Mouse (Mus musculus): ENCODE results near the gene Tbc1d10a.

The Tbc1d10a gene

DNA sequence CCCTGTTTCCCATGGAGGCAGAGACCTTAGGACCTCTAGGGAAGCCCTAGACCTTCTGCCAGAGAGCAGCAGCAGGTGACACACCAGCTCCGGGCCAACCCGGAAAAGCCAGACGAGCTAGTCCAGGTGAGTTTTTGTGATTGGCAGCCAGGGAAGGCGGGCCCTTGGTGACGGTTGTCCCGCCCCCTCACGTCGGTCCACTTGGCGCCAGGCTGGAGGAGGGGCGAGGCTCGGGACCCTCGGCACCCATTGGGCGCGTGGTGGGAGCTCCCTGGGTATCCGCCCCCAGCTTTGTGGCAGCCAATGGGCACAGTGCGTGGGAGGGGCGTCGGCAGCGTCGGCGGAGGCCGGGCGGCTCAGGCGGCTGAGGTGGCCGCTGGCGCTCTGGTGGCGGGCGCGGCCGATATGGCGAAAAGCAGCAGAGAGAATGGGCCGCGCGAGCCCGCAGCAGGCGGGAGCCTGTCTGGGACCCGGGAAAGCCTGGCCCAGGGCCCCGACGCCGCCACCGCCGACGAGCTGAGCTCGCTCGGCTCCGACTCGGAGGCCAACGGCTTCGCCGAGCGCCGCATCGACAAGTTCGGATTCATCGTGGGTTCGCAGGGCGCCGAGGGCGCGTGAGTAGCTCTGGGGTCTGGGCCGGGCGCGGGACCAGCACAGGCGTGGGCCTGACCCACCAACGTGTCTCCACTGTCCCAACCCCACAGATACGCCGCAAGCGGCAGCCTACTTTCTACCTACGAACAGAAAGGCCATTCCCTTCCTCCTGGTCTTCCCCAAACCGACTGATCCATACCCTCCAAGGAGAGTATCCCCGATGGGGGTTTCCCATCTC lies at the start of gene Tbc1d10a:
Gene Tbc1d10a, plus strand, starts transcription at position 304 of the 832 bp plus-strand sequence.
- in situ Hi-C loops (cut with MboI; ENCODE audit: low sequenced_read_pairs): no loop called here

DNA sequence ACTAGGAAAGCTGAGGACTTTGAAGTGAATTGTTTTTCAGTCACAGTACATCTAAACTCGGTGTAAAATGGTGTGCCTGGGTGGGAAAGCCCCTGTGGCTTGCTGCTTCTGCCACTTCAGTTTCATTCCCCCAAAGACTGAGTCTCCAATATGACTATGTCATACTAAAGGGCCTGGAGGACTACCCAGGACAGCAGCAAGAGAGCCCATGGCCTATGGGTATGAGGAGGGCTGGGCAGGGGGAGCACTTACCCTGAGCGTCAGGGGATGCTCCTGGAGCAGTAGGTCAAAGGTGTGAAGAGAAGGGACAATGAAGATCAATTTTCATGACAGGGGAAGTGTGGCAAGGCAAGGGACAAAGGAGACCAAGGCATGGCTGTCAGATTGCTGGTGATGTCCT lies 47.6 kb upstream of the Tbc1d10a start:
- in situ Hi-C loops (cut with MboI; ENCODE audit: low sequenced_read_pairs): loop anchor here (5.0 kb wide), 1 partner anchor 68 kb away; no protein-coding TSS in a partner anchor

DNA sequence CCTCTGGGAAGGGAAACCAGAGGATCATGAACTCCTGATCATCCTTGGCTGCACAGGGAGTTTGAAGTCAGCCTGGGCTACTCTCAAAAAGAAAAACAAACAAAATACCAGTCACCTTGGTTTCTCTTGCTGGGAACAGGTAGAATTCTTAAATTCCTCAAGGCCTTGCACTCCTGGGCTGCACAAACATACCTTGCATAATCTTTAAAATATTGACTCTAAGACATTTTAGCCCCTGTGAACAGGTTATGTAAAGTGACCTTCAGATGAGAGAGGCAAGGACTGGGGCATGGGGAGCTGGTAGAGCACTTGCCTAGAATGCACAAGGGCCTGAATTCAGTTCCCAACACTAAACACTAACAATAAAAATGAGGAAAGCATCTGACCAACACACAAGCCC lies 45.1 kb upstream of the Tbc1d10a start:
- in situ Hi-C loops (cut with MboI; ENCODE audit: low sequenced_read_pairs): no loop called here

DNA sequence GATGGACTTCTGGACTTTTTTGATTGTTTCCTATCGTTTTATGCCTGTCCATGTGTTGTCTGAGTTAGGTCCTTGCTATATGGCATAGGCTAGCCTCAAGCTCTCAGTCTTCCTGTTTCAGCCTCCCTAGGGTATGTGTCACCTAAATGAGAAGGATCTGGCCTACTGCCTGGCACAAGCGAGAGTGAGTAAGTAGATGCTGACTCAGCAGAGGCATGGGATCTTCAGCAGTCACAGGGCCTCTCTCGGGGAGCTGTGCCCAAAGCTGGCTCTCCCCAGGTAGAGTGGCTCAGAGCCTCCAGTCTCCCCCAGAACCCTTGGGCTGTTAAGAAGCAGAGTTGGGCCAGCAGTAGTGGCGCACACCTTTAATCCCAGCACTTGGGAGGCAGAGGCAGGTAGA lies 44.2 kb upstream of the Tbc1d10a start:
- in situ Hi-C loops (cut with MboI; ENCODE audit: low sequenced_read_pairs): no loop called here

DNA sequence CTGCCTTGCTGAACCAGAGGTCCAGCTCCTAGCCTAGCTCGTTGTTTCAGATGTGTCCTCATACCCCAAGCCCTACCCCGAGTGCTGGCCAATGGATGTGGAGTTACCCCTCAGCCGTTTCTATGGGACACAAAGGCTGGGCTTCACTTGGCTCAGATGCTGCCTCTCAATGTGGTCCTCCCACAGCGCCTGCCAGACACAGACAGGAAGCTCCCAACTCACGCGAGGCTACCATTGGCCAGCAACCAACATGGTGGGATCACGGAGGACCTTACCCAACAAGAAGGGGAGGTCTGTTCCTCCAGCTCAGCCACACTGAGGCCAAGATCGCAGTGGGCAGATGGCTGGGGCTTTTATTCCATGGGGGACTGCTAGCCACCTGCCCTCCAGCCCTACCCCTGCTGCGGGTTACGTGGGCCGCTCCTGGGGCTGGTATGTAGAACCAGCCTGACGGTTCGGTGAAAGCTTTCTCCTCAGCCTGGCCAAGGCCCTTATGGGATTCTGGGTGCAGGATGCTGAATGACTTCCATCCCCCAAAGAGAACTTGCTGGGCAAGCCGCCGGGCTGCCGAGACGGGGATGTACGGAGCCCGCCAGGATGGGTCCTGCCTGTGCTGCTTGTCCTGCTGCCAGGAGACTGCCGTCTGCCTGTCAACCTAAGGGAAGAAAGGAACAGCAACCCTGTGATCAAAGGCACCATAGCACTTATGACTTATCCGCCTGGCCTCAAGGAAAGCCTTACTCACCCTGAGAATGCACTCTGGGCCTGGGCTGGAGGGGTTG lies 43.1 kb upstream of the Tbc1d10a start:
- in situ Hi-C loops (cut with MboI; ENCODE audit: low sequenced_read_pairs): no loop called here

DNA sequence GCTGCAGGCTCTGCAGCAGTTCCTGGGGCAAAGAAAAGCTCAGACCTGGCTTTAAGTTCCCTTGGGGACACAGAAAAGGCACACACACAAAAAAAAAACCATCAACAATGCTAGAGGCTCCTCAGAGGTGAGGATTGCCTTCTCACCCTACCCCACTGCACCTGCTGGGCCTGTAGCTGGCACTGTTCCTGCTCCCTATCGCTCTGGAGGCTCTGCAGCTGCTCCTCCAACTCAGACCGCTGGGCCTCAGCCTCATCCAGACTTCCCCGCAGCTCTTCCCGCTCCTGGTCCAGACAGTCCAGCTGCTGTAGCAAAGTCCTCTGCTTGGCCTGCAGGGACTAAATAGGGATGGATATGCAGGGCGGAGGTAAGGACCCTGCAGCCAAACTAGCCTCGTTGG lies 40.2 kb upstream of the Tbc1d10a start:
- in situ Hi-C loops (cut with MboI; ENCODE audit: low sequenced_read_pairs): no loop called here

DNA sequence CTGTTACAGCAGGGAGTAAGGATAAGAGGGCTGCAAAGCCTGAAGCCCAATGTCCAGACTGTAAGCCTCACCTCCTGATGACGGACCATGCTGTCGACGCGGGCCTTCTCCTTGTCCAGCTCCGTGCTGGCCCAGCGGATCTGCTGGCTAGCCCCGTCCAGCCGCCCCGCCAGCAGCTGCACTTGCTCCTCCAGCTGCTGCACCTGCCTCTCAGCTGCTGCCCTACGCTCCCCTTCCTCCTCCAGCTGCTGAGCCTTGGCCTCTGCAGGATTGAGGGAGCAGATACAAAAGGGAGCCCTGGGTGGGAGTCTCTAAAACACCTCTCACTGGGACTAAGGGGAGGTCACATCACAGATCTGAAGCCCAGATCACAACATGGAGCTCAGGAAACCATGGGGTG lies 39.5 kb upstream of the Tbc1d10a start:
- in situ Hi-C loops (cut with MboI; ENCODE audit: low sequenced_read_pairs): no loop called here

DNA sequence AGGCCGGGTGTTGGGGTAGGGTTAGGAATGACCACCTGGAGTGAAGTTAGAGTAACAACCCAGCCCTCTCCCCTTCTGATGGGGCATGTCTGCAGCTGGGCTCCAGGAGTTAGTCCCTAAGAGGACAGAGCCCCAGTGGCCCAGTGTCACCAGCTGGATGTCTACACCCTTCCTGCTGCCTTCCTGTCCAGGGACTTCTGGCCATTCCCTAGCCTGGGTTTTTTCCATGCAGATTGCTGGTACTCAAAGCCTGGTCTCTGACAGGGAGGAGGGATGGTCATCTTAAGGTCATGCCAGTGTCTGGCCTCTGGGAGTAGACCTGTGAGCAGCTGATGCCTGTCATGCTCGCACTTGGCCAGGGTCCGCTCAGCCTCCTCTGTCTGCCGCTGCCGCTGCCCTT lies 38.5 kb upstream of the Tbc1d10a start:
- in situ Hi-C loops (cut with MboI; ENCODE audit: low sequenced_read_pairs): no loop called here

DNA sequence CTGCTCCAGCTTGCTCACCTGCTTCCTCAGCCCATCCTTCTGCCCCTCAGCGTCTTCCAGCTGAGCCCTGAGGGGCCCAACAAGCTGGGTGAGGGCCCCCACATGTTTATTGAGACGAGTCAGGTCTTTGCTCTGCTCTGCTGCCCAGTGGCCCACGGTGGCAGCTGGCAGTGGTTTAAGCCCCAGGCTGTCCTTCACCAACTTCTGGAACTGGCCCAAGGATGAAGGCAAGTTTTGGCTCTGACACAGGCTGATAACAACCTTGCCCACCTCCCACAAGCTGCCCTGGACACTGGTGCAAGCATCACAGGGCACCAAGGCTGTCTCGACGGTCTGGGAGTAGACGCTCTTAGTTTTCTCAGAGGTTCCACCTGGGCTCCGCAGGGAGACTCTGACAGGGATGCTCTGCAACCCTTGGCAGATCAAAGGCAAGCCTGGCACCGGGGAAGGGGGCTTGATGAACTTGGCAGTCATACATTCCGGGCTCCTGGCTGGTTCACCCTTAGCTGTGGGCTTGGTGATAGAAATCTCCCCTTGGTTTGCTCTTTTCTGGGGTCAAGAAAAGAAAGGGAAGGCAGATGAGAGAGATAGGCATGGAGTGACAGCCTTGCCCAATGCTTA lies 37.9 kb upstream of the Tbc1d10a start:
- in situ Hi-C loops (cut with MboI; ENCODE audit: low sequenced_read_pairs): no loop called here

DNA sequence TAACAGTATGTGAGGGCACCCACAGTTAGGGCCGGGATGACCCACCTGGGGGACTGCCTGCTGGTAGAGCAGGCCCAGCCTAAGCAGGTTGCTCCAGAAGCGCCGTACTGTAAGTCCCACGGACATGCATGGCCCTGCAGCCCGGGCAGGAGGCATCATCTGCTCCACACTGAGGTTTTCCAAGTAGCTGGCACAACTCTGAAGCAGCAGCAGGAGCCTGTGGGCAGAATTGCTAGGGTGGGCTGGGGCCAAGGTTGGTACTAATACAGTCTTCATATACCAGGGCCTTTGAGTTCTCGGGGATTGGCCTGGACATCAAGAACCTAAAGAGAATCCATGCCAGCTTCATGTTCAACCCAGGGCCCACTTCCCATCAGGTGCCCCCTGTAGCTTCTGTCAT lies 36.7 kb upstream of the Tbc1d10a start:
- in situ Hi-C loops (cut with MboI; ENCODE audit: low sequenced_read_pairs): no loop called here

DNA sequence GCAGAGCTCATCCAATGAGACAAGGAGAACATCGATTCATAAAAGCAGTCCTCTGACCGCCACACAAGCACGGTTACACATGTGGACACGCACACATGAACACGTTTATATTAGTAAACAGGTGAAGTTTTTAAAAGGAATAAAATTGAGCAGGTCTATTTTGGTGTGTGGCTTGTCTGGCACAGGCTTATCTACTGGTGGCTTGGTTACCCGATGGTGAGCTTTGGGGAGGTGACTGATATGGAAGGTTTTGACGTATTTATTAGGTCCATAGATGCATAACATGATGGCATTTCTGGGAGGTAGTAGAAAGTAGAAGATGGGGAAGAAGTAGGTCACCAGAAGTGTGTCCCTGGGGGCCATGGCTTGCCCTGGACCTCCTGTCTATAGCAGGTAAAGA lies 32.9 kb upstream of the Tbc1d10a start:
- in situ Hi-C loops (cut with MboI; ENCODE audit: low sequenced_read_pairs): no loop called here

DNA sequence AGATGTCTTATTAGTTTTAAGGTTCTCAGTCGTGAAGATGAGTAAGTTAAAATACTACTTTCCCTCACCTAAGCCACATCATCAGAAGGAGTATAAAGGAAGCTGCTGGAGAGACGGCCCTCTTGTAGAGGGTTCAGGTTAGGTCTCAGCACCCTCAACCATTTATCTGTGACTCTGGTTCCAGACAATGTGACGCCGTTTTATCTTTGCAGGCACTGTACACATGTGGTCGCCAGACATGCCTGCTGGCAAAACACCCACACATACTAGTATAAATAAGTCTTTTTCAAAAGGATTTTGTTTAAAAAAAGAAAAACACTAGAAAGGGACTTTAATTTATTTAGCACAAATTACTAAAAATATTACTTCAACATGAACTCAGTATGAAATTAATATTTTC lies 30.9 kb upstream of the Tbc1d10a start:
- in situ Hi-C loops (cut with MboI; ENCODE audit: low sequenced_read_pairs): no loop called here

DNA sequence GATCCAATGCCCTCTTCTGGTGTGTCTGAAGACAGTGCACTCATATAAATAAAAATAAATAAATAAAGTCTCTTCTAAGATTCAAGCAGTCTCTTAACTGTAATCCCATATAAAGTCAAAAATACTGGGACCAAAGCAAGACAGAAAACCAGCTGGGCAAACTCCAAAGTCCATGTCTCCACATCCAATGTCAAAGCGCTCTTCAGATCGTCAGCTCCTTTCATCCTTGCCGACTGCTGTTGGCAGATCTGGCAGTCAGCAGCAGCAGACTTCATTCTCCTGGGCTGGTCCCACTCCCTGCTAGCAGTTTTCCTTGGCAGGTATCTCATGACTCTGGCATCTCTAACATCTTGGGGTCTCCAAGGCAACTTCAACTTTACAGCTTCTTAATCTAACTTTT lies 27.9 kb upstream of the Tbc1d10a start:
- in situ Hi-C loops (cut with MboI; ENCODE audit: low sequenced_read_pairs): no loop called here

DNA sequence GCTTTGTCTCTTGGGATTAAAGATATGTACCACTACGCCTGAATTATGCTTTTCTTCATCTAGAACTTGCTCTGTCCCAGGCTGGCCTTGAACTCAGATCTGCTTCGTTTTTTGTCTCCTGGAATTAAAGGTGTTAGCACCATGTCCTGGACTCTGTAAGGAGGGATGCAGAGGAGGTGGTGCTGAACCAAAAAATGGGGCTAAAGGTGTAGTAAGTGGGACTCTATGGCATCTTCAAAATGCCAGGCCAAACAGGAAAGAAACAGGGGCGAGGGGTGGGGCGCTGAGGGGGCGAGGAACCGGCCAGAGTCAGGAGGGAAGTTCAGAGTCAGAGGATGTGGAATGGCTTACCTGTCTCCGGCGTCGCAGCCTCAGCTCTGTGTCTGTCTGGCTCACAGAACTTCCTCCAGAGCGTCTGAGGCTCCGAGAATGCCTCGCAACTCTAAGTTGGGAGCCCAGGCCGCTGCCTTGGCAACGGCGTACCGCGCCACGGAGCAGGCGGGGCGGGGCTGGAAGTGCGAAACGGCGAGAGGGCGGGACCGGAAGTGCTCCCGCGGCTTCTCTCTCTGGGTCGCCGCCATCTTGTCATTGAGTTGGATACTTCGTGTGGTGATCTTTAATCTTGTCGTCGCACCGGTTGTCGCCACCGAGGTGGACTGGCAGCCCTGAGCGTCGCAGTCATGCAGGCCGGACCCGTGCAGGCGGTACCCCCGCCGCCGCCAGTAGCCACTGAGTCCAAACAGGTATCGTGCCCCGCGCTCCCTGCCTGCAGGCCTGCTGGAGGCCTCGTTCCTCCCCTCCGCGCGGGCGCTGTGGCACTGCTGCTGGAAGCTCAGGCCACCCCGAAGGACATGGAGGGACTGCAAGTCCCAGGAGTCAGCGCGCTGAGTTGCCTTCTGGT lies 26.5 kb upstream of the Tbc1d10a start, which contains the start of the genes Ccdc157 and Sf3a1:
Gene Ccdc157, minus strand, starts transcription at position 486 of the 901 bp plus-strand sequence.
Gene Sf3a1, plus strand, starts transcription at position 543 of the 901 bp plus-strand sequence.
- in situ Hi-C loops (cut with MboI; ENCODE audit: low sequenced_read_pairs): no loop called here

DNA sequence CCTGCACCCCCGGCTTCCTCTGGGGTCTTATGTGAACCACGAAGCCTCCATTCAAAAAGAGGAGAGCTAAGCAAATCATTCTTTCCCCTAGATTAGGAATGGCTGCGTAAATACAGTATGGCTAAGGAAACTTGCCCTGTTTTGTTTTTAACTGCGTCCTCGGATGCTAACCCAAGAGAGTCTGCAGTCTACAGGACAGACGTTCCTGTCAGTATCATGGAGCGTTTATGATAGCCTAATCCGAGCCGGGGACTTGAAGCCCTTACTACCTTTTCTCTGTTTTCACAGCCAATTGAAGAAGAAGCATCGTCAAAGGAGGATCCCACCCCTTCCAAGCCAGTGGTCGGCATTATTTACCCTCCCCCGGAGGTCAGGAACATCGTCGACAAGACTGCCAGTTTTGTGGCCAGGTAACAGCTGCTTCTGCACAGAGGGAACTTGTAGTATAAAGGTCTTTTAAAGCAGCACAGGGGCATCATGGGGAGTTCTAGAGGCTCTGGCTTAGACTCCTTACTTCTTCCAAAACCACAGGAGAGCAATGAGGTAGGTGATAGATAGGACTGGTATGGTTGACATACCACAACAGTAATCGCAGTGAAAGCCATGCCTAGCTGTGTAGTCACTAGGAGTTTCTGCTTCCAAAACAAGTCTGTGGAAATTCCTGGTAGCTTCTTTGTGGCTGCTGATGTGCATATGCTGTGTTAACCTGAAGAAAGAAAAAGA lies 25.7 kb upstream of the Tbc1d10a start:
- in situ Hi-C loops (cut with MboI; ENCODE audit: low sequenced_read_pairs): no loop called here

DNA sequence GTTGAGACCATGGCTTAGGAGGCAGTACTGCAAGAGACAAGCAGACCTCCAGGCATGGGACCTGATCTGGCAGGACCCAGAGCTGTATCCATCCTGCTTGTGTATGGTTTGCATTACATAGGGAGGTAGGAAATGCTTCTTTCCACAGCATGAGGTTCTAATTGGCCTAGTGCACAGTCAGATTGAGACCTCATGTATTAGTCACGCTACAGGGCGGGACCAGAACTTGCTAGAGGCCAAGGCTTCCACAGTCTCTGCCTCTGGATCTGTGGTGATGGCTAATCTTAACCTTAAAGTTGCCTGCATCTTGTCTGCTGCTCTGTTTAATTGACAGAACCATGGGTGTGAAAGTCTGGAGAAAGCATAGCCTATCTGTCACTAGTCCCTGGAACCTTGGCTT lies 21.9 kb upstream of the Tbc1d10a start:
- in situ Hi-C loops (cut with MboI; ENCODE audit: low sequenced_read_pairs): no loop called here

DNA sequence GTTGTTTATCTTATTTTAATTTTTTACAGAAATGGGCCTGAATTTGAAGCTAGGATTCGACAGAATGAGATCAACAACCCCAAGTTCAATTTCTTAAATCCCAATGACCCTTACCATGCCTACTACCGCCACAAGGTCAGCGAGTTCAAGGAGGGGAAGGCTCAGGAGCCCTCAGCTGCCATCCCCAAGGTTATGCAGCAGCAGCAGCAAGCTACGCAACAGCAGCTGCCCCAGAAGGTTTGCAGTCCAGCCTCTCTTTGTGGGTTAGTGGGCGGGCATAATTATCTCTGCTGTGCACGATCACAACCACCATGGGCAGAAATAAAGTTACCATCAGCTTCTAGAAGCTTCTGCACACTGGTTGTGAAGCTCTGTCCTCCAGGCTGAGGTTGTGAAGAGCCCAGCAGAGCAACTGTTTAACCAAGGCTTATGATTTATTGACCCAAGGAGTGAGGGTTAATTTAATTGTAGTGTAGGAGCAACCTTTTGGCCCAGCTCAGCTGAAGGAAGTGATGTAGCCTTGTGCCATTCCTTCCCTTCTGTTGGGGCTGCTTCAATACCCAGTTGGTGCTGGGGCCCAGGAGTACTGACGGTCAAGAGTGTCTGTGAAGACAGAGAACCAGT lies 20.0 kb upstream of the Tbc1d10a start:
- in situ Hi-C loops (cut with MboI; ENCODE audit: low sequenced_read_pairs): no loop called here

DNA sequence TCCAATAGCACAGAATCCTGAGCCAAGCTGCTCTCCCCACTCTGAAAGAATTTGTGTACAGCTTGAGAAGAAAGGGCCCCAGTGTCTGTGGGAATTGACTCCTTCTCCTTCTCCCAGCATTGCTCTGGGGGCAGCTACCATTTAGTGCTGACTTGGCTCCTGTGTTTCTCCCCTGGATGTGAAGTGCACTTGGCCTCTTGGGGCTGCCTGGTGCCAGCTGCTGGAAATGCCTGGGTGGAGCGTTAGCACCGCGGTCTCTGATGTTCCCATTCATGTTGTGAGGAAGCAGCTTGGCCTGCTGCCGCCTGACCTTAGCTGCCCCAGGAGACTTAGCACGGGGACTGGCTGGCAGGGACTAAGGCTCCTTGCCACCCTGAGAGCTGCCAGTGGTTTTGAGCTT lies 12.0 kb upstream of the Tbc1d10a start:
- in situ Hi-C loops (cut with MboI; ENCODE audit: low sequenced_read_pairs): no loop called here

DNA sequence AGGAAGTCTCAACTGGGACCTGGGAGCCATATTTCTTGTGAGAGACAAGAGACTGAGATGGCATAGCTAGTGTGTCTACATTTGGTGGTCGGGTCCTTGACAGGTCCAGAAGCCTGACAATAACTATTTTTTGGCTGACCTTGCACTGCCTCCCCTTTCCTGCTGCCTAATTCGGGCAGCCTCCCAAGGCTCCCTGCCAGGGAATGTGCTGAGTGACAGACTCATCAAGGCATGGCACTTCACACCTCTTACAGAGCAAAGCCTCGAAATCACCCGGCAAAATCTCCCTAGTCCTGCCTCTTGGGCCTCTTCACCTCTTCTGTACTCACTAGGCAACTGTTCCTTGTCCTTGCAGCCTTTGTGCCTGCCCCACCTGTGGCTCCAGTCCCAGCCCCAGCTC lies 8.9 kb upstream of the Tbc1d10a start:
- in situ Hi-C loops (cut with MboI; ENCODE audit: low sequenced_read_pairs): no loop called here
